Mouse (Mus musculus) activated CD4-positive, CD25-positive, alpha-beta regulatory T cell, adult 4 months (primary cell): ENCODE results near the gene Catsper3. TPM values are rescaled to one million over a fixed set of nuclear protein-coding genes. Genes with fewer than 3 reads are reported as not detected.

Experiments used
- ATAC-seq: one replicate; pipeline ENCODE4 v1.8.0; 2017
- polyA plus RNA-seq, 2 experiments: library from polyadenylated mRNA; unstranded; fragments of 100-300 nt; shearing (Covaris generic); gene quantifications; one replicate each; pipeline ENCODE4 v1.2.1; 2017

Catsper3 gene
- polyA plus RNA-seq, result under 1 TPM in 1 of 2 experiments, not detected in 1; 0.25 TPM

DNA sequence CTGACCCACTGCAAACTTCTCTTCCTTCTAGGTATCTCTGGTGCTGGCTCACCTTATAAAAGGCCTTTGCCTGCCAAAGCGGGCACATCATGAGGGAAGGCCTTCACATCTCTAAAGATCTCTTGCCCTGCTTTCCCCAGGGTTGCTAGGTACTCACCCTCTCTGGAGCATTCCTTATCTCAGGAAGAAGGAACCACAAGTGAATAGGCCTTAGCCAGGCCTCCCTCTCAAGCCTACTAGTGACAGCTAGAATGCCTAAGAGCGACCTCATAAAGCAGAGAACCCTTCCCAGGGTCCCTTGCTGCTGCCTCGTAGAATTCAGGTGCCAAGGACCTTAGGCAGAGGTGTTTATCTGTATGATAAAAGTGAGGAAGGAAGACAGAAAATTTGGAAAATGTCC, at the start of gene Catsper3:
Gene Catsper3 (plus strand): TSS at position 301 of the 400 bp plus-strand sequence.
- ATAC-seq, result no peak

GRCm38 (mm10) chr13:55737885-55738284, 46.5 kb upstream of the Catsper3 start:
- no peak for ATAC-seq

GRCm38 (mm10) chr13:55742306-55742705, 42.1 kb upstream of the Catsper3 start:
- ATAC-seq, result no peak

GRCm38 (mm10) chr13:55754380-55754779, 30.0 kb upstream of the Catsper3 start:
- ATAC-seq, result no peak

GRCm38 (mm10) chr13:55756789-55757188, 27.6 kb upstream of the Catsper3 start:
- ATAC-seq, result no peak

DNA sequence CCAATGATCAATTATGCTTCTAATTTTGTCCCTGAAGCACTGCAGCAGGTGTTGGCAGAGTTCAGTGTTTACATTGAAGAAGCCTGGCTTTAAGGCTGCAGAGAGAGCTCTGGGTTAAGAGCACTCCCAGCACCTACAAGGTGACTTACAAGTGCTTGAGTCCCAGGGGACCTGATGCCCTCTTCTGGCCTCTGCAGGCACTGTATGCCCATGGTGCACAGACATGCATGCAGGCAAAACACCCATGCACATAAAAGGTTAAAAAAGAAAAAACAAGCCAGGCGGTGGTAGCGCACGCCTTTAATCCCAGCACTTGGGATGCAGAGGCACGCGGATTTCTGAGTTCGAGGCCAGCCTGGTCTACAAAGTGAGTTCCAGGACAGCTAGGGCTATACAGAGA, 26.7 kb upstream of the Catsper3 start:
- no peak for ATAC-seq

GRCm38 (mm10) chr13:55760576-55760975, 23.8 kb upstream of the Catsper3 start:
- no peak for ATAC-seq

DNA sequence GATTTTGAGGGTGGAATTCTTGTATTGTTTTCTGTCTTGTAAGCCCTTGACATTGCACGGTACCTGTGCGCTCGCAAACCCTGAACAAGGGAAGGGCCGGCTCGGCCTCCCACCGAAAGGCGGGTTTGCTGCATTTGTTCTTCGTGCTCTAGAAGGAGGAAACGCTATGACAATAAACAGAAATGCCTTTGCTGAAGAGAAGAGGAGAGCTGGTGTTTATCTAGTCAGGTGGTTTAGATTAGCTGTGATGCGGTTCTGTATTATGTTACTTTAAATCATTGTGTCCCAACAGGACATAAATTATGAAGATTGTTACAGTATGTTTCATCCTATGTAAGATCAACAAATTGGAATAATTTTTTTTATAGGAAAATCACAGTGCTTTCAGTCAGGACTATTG, 22.9 kb upstream of the Catsper3 start:
- no peak for ATAC-seq

DNA sequence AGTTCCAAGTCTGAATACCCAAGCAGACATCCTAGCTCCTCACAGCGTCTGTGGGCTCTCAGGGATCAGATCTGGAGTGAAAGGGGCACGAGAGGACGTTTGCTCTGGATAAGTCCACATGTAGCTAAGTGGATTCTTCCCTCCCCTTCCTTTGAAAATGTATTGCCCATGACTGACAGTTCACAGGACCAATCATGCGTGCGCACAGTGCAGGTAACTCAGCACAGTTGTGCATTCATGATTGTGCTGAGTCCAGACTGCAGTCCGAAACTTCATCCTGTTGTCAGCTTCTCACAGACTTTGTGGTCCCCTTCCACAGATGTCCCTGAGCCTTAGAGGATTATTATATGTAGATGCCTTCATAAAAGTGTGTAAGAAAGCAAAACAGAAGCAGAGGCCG, 10.0 kb upstream of the Catsper3 start:
- ATAC-seq, result no peak

DNA sequence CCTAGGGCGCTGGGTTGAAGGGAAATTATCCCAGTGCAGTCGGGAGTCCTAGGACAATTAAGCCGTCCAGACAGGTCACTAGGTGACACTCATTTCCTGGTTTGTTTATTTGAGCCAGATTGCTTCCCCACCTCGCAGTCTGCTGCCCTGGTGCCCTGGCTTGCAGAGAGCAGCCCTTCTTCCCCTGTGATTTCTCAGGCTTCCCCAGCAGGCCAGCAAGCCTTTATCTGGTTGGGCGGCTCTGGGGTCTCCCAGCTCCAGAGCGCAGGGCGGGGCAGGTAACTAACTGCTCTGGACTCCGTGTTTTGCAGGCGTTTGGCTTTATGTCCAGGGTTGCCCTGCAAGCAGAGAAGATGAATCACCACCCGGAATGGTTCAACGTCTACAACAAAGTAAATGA, 9.3 kb upstream of the Catsper3 start:
- no peak for ATAC-seq

- no peak for ATAC-seq
Observed at GRCm38 (mm10) chr13:55786120-55786519, 1.8 kb downstream of the Catsper3 start.

DNA sequence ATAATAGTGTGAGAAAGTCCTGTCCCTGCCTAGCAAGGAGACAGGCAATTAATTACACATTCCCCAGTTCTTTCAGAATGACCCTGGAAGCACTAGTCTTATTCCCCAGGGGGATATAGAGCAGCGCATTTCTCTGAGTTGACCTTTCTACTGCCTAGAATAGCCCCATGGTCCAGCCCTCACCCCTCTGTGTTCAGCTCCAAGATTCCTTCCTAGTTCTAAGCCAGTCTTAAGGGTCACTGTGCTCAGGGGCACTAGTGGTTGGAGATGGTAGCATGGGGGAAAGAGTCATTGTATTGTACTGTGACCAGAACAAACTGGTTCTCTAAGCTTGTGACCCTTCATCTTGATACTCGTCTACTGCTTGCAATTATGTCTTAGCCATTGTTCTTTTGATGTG, 16.9 kb downstream of the Catsper3 start:
- no peak for ATAC-seq

DNA sequence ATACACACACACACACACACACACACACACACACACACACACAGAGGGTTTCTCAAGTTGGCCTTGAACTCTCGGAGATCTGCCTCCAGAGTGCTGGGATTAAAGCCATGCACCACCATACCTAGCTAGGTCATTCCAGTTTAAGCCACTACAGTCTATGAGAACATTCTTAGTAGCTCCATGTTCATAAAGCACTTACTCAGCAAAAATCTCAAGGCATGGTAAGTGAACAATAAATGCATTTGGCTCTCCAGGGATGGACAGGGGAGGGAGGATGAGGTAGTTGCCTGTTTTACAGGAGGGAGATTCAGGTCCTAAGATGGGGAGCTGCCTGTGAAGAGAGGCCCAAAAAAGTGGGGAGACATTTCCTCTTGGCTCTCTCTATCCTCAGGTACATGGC, 19.6 kb downstream of the Catsper3 start:
- no peak for ATAC-seq

DNA sequence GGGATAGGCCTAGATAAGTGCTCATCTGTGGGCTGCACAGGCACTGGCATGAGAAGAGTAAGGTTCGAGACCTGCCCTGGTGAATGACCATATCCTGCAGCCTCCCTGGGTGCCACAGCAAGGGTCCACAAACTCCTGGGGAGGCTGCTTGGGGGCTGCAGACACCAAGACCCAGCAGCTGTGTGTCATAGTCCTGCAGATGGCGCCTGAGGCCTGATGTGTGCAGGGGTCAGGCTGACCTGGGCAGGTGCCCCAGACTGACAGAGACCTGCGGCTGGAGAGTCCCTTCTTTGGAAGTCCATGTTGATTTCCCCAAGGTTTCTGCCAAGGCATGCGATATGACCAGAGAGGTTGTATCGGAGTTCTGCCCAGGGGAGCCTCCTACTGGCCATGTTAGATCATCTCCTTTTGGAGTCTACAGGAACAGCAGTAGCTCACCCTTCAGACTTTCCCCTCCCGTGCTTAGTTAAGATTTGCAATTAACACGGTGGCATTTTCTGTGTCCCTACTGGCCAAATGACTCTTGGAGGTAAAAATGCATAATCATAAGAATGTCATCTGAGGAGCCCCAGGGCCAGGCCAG, 24.8 kb downstream of the Catsper3 start:
- ATAC-seq, result no peak

GRCm38 (mm10) chr13:55809707-55810106, 25.3 kb downstream of the Catsper3 start:
- no peak for ATAC-seq

DNA sequence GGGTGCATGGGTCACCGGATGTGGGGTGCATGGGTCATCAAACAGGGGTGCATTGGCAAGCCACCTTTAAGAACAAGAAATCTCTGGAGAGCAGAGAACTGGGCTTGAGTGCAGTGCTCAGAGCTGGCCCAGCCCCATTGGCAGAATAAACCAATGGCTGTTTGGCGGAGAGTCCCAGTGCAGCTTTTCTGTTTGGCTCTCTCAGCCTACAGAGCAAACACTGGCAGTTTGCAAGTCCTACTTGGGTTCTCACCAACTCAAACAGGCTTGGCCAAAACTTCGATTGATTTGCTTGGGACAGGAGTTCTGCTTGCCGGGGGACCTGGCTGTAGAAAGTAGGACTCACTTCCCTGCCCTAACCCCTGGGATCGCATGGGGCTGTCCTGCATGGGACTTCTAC, 26.6 kb downstream of the Catsper3 start:
- no peak for ATAC-seq

DNA sequence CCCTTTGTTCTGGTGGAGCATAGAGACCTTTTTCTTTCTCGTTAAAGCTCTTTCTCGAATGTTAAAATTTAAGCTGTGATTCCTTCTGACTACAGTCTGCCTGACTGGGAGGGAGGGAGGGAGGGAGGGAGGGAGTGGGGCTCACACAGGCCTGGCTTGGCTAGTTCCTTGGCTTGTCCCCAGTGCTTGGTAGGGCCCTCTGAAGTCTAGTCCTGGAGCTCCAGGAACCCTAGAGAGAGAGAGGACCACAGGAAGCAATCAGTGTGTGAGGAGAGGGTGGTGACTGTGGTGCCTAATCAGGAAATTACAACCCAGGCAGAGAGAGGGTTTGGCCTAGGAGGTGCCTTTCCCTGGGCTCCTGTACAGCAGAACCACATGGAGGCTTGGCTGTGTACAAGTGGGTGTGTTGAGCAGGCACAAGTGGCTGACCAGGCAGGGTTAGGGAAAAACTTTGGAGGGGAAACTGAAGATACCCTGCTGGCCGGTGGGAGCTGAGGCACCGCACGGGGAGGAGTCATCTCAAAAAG, 29.2 kb downstream of the Catsper3 start:
- no peak for ATAC-seq

DNA sequence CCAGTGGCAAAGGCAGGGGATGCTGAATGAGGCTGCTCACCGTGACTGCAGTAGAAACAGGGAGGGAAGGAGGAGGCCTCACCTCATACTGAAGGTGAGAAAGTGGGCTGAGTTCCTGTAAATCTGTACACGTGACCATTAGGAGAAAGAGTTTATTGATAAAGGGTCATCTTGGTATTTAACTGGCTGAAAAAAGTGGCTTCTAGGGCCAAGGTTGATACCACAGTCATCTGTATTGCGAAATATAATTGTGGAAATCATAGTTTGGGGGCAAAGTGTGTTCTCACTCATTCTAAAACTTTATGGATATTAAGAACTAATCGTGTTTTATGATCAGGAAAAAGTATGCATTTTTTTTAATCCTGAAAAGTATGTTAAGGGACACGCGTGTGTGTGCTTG, 30.5 kb downstream of the Catsper3 start:
- ATAC-seq, result no peak

DNA sequence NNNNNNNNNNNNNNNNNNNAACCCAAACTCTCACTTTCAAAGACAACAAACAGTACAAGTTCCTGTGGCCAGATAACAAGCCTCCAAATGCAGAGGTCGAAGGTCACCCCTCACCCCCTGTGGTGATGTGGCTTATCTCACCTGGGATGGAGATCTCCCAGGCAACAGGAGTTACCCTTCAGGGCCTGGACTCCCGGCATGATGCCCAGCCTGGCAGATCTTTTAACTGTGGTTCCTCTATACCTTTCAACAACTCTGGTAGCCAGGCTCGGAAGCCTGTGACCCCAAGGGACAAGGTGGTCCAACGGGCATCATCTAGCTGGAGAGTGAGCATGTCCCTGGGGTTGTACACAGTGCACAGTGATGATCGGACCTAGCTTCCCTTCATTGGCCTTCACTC, 38.1 kb downstream of the Catsper3 start:
- no peak for ATAC-seq

DNA sequence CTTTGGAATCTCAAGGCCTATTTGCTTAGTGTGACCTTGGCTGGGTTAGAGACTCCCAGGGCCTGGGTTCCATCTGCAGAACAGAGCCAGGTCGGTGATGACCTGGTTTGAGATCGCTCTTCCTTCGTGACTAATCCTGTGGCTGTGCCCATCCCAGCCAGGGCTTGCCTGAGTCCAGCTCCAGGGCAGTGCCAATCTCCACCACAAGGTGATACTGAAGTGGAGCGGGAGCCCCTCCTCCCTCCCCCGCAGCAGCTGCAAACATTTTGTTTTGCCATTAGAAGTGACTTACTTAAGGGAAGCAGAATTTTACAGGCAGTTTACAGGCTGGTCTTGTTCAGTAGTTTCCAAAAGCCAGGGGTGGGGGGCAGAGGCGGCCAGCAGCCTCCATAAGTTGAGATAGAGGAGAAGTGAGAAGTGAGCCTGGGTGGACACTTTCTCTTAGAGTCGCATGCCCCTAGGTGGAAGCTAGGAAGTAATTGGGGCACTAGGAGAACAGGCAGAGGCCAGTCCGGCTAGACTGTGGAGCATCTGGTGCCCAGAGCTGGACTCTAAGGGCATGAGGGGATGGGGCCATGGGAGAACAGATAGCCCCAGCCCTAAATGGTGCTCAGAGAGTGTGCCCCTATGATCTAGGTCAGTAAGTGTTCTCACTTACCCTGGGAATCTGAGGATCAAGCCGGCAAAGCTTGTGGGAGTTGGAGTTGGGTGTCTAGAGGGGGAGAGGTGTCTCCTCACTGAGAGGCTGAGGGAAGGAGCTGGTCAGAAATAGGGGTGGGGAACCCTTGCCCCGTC, 40.0 kb downstream of the Catsper3 start:
- no peak for ATAC-seq

- ATAC-seq, result no peak
Observed at GRCm38 (mm10) chr13:55825245-55825681, 40.9 kb downstream of the Catsper3 start.

GRCm38 (mm10) chr13:55826008-55826671, 41.8 kb downstream of the Catsper3 start:
- no peak for ATAC-seq
